ENCODE assay signal across 10 mouse cellular contexts in the genomic region with DNA sequence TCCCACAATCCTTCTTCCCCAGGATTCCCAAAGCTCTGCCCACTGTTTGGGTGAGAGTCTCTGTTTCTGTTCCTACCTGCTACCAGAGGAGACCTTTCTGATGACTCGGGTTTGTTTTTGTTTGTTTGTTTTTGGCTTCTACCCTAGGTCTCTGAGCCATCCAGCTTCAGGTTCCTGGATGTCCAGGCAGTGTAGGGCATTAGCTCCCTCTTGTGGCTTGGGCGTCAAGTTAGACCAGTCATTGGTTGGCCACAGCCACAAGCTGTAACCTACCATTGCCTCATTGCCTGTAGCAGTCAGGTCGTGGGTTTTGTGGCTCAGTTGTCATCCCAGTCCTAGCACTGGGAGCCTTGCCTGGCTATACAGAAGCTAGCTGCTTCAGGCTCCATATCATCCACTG.
DNase-seq lines count a peak whose midpoint lies in the region; ATAC-seq and TF ChIP-seq lines count a peak whose summit lies in the region.
"Had no signal": no experiment of that assay in that cellular context is flagged by ENCODE, and none has a peak within 500 bp of the region (broad histone marks: within the 10 kb centered on the region; RNA-seq: fewer than 3 reads in every experiment).

No protein-coding gene starts in this region.

- H3K4me3 ChIP-seq in heart, embryonic 12.5 days = no peak overlapping the region
- H3K4me3 ChIP-seq in lung, postnatal 0 days (ENCODE audit: low read depth, low read length) = no peak overlapping the region
- H3K4me3 ChIP-seq: forebrain, embryonic 12.5 days had no signal

- no peak overlapping the region for H3K9ac ChIP-seq in heart, embryonic 12.5 days
- H3K9ac ChIP-seq in lung, postnatal 0 days (replicated peaks; ENCODE audit: low read depth) = no peak overlapping the region
- H3K9ac ChIP-seq: forebrain, embryonic 12.5 days had no signal

- no peaks in the 10 kb centered on the region for H3K27me3 ChIP-seq in heart, embryonic 12.5 days (replicated peaks)
- no peaks in the 10 kb centered on the region for H3K27me3 ChIP-seq in lung, postnatal 0 days (replicated peaks; ENCODE audit: insufficient read depth, low read length)
- H3K27me3 ChIP-seq: forebrain, embryonic 12.5 days had no signal

- H3K9me3 ChIP-seq in heart, embryonic 12.5 days (replicated peaks) = no peaks in the 10 kb centered on the region
- H3K9me3 ChIP-seq in lung, postnatal 0 days (ENCODE audit: low read length) = no peaks in the 10 kb centered on the region
- H3K9me3 ChIP-seq: forebrain, embryonic 12.5 days had no signal

- intact Hi-C loops in heart, postnatal 10 days (cut with DNase I) = no loop called here

- no peaks in the 10 kb centered on the region for H3K36me3 ChIP-seq in heart, embryonic 12.5 days
- no peaks in the 10 kb centered on the region for H3K36me3 ChIP-seq in lung, postnatal 0 days (ENCODE audit: insufficient read depth, low read length)
- H3K36me3 ChIP-seq: forebrain, embryonic 12.5 days had no signal

- peak; percentile 6 to 8 for DNase-seq in heart, postnatal 10 days
- DNase-seq in lung, postnatal 0 days (ENCODE audit: low spot score) = no peak
- no peak for DNase-seq in lung, postnatal 10 days
- peak; percentile 49 for DNase-seq in R1 (ENCODE audit: low read depth, low spot score)
- DNase-seq in urinary bladder, postnatal 36 days (ENCODE audit: low spot score in 2 of 2) = no peak
- DNase-seq: cerebellum, adult 2 months; right cerebral cortex, postnatal 25 days had no signal

- no peak for TF ChIP-seq EP300 in lung, postnatal 0 days (IDR thresholded peaks at IDR 0.05)

- H3K27ac ChIP-seq in heart, embryonic 12.5 days (ENCODE audit: poor library complexity, severe bottlenecking) = no peak overlapping the region
- H3K27ac ChIP-seq in lung, postnatal 0 days (ENCODE audit: low read length) = no peak overlapping the region
- H3K27ac ChIP-seq: forebrain, embryonic 12.5 days had no signal

- WGBS in heart, embryonic 12.5 days = 24% methylated on average over 3 of the region's 3 CpGs
- 27% methylated on average over 3 of the region's 3 CpGs for WGBS in lung, postnatal 0 days

- no peaks in the 10 kb centered on the region for H3K4me1 ChIP-seq in heart, embryonic 12.5 days (replicated peaks)
- no peaks in the 10 kb centered on the region for H3K4me1 ChIP-seq in lung, postnatal 0 days (ENCODE audit: insufficient read depth, low read depth, low read length)
- H3K4me1 ChIP-seq: forebrain, embryonic 12.5 days had no signal

- 0 out of 2 replicates have a peak, but pooled peaks have one; percentile 1 for TF ChIP-seq CTCF in lung, postnatal 0 days (IDR thresholded peaks at IDR 0.05)

- no peak overlapping the region for H3K4me2 ChIP-seq in heart, embryonic 12.5 days
- no peak overlapping the region for H3K4me2 ChIP-seq in lung, postnatal 0 days (replicated peaks; ENCODE audit: low read depth, low read length)
- H3K4me2 ChIP-seq: forebrain, embryonic 12.5 days had no signal

- no peak for ATAC-seq in heart, embryonic 12.5 days (ENCODE audit: insufficient number of reproducible peaks, low FRiP score)
- ATAC-seq in lung, postnatal 0 days = no peak
- 0 out of 2 replicates have a peak, but pooled peaks have one; percentile 9 for ATAC-seq in monocyte, adult 5-6 weeks (replicated peaks; ENCODE audit: insufficient number of reproducible peaks, low FRiP score, low TSS enrichment, poor library complexity, severe bottlenecking)

Comparison
In these comparisons a context has a peak if more than half of its experiments do, and no peak if none do; other contexts are left out.
1. DNase-seq: peak in heart, postnatal 10 days (2 of 2) and R1 (single experiment); none in lung, postnatal 0 days (single experiment), lung, postnatal 10 days (single experiment) and urinary bladder, postnatal 36 days (0 of 2).